8 mouse cellular contexts compared by ENCODE assay signal in the genomic region with DNA sequence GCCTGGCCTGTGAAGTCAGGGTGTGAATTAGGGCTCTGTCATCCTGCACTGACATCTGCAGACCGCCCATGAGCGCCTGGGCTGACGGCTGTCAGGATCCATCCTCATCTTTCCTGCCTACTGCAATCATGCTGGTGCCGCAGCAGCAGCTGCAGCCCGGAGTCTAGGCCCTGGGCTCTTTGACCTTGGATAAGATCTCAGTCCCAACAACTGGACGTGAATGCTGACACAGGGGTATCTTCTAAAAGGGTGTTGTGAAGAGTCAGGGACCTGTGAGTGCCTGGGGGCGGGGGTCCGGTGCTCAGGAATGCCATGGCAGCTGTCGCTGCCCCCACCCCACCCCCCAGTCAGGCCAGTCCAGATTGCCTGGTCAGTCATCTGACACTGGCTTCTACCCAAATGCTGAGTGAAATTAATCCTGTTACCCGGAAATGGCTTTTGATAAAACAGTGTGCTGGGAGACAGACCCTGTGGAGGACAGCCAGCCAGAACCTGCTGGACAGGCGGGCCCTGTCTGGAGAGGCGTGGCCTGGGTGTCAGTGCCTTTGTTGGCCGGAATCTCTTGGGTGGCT. TPM values are rescaled to one million over a fixed set of nuclear protein-coding genes. Genes with fewer than 3 reads are reported as not detected.
DNase-seq lines count a peak whose midpoint lies in the region; ATAC-seq and TF ChIP-seq lines count a peak whose summit lies in the region.

No protein-coding gene starts in this region.

- H3K4me2 ChIP-seq in hindbrain, embryonic 16.5 days (ENCODE audit: low read length): peak overlapping the region; percentile 31
- no peak overlapping the region for H3K4me2 ChIP-seq in liver, embryonic 13.5 days
- peak overlapping the region; percentile 34; the same call in 1 of the 2 replicates for H3K4me2 ChIP-seq in neural tube, embryonic 14.5 days (ENCODE audit: low read depth, low read length)

- 4% methylated on average over 13 of the region's 13 CpGs for WGBS in hindbrain, embryonic 16.5 days
- WGBS in liver, embryonic 13.5 days (ENCODE audit: insufficient replicate concordance): 56% methylated on average over 13 of the region's 13 CpGs
- whole genome bisulfite sequencing in neural tube, embryonic 14.5 days: 3% methylated on average over 13 of the region's 13 CpGs

- DNase-seq in Muller cell, postnatal 12 days (ENCODE audit: inconsistent ontology term): peak; percentile 93
- peak; percentile 59 for DNase-seq in cerebellum, adult 8-10 months
- peak; percentile 85 for DNase-seq in gastrocnemius, adult 2 months
- no peak for DNase-seq in liver, embryonic 13.5 days
- no peak for DNase-seq in B cell, adult 2 months
- no peak for DNase-seq in left cerebral cortex, adult 18-20 months (ENCODE audit: low spot score in 2 of 2)

- H3K9ac ChIP-seq in hindbrain, embryonic 16.5 days (ENCODE audit: low read depth, low read length): peak overlapping the region; percentile 33
- H3K9ac ChIP-seq in liver, embryonic 13.5 days: no peak overlapping the region
- peak overlapping the region; percentile 29 for H3K9ac ChIP-seq in neural tube, embryonic 14.5 days (replicated peaks; ENCODE audit: low read depth, low read length)

- no peak for TF ChIP-seq CTCF in gastrocnemius, adult 2 months (IDR thresholded peaks at IDR 0.05)

- H3K9me3 ChIP-seq in hindbrain, embryonic 16.5 days (ENCODE audit: control insufficient read depth, low read length): no peaks in the 10 kb centered on the region
- H3K9me3 ChIP-seq in liver, embryonic 13.5 days (replicated peaks): no peaks in the 10 kb centered on the region
- H3K9me3 ChIP-seq in neural tube, embryonic 14.5 days (ENCODE audit: control insufficient read depth, low read length): no peaks in the 10 kb centered on the region

- peaks cover 65% of the 10 kb centered on the region for H3K4me1 ChIP-seq in hindbrain, embryonic 16.5 days (ENCODE audit: control insufficient read depth, insufficient read depth, low read depth, low read length)
- peaks cover 75% of the 10 kb centered on the region for H3K4me1 ChIP-seq in liver, embryonic 13.5 days (replicated peaks)
- H3K4me1 ChIP-seq in neural tube, embryonic 14.5 days (ENCODE audit: control insufficient read depth, insufficient read depth, low read length): peaks cover 50% of the 10 kb centered on the region

- H3K27me3 ChIP-seq in hindbrain, embryonic 16.5 days (replicated peaks; ENCODE audit: control insufficient read depth, insufficient read depth, low read length): no peaks in the 10 kb centered on the region
- H3K27me3 ChIP-seq in liver, embryonic 13.5 days: no peaks in the 10 kb centered on the region
- no peaks in the 10 kb centered on the region for H3K27me3 ChIP-seq in neural tube, embryonic 14.5 days (ENCODE audit: control insufficient read depth, insufficient read depth, low read length)

- no peaks in the 10 kb centered on the region for H3K36me3 ChIP-seq in hindbrain, embryonic 16.5 days (ENCODE audit: control insufficient read depth, insufficient read depth, low read length)
- H3K36me3 ChIP-seq in liver, embryonic 13.5 days: 0 out of 2 replicates have a peak, but pooled peaks cover 7% of the 10 kb centered on the region
- H3K36me3 ChIP-seq in neural tube, embryonic 14.5 days (ENCODE audit: control insufficient read depth, insufficient read depth, low read length): no peaks in the 10 kb centered on the region

- peak overlapping the region; percentile 54 for H3K4me3 ChIP-seq in gastrocnemius, adult 2 months
- H3K4me3 ChIP-seq in hindbrain, embryonic 16.5 days (ENCODE audit: low read length): no peak overlapping the region
- H3K4me3 ChIP-seq in liver, embryonic 13.5 days (replicated peaks): no peak overlapping the region
- H3K4me3 ChIP-seq in neural tube, embryonic 14.5 days (ENCODE audit: low read depth, low read length): no peak overlapping the region; the same call in 1 of the 2 replicates

- peak overlapping the region; percentile 91 for H3K27ac ChIP-seq in gastrocnemius, adult 2 months
- peak overlapping the region; percentile 86 for H3K27ac ChIP-seq in hindbrain, embryonic 16.5 days (ENCODE audit: low read depth, low read length)
- H3K27ac ChIP-seq in liver, embryonic 13.5 days: peak overlapping the region; percentile 56
- peak overlapping the region; percentile 91 for H3K27ac ChIP-seq in neural tube, embryonic 14.5 days (ENCODE audit: low read depth, low read length)

- intact Hi-C loops in gastrocnemius, adult 2 months (cut with DNase I): no loop called here

- ATAC-seq in hindbrain, embryonic 16.5 days: peak; percentile 68
- ATAC-seq in liver, embryonic 13.5 days (ENCODE audit: low read depth): peak; percentile 47
- peak; percentile 71 for ATAC-seq in neural tube, embryonic 14.5 days (ENCODE audit: low read depth)

RNA-seq across cellular contexts. Expression of a gene that starts 23.4 kb away (rescaled TPM):
- 10 to 100 TPM; 76.4 to 86.9 TPM for total RNA-seq in gastrocnemius, adult 2 months (2021)
- 49.7 and 66.2 TPM in 2 replicates for polyA plus RNA-seq in hindbrain, embryonic 16.5 days (2015; fragmentation: Nextera tagmentation; extraction: Ambion mirVana)
- polyA plus RNA-seq in liver, embryonic 13.5 days (2015; fragmentation: Nextera tagmentation; extraction: Ambion mirVana): 6.8 and 7.7 TPM in 2 replicates
- 101 and 118 TPM in 2 replicates for polyA plus RNA-seq in neural tube, embryonic 14.5 days (2014; fragmentation: Nextera tagmentation; extraction: Ambion mirVana)
- 100 to 1,000 TPM; 259 to 266 TPM for total RNA-seq in left cerebral cortex, adult 18-20 months (2021)

Comparison
In these comparisons a context has a peak if more than half of its experiments do, and no peak if none do; other contexts are left out.
1. DNase-seq: peak in Muller cell, postnatal 12 days (single experiment), cerebellum, adult 8-10 months (single experiment) and gastrocnemius, adult 2 months (single experiment); none in liver, embryonic 13.5 days (single experiment), B cell, adult 2 months (0 of 2) and left cerebral cortex, adult 18-20 months (0 of 2).
2. Peak in every context shown above with its lines, with median percentiles within 50 percentile points of each other: H3K27ac ChIP-seq and ATAC-seq.